Mouse (Mus musculus): Measurements from ENCODE around the gene Hmg20a. TPM values are rescaled to one million over a fixed set of nuclear protein-coding genes. Genes with fewer than 3 reads are reported as not detected.

Gene Hmg20a
- polyA plus RNA-seq (2012; rRNA removed) = 62.2 and 62.3 TPM in 2 replicates

DNA sequence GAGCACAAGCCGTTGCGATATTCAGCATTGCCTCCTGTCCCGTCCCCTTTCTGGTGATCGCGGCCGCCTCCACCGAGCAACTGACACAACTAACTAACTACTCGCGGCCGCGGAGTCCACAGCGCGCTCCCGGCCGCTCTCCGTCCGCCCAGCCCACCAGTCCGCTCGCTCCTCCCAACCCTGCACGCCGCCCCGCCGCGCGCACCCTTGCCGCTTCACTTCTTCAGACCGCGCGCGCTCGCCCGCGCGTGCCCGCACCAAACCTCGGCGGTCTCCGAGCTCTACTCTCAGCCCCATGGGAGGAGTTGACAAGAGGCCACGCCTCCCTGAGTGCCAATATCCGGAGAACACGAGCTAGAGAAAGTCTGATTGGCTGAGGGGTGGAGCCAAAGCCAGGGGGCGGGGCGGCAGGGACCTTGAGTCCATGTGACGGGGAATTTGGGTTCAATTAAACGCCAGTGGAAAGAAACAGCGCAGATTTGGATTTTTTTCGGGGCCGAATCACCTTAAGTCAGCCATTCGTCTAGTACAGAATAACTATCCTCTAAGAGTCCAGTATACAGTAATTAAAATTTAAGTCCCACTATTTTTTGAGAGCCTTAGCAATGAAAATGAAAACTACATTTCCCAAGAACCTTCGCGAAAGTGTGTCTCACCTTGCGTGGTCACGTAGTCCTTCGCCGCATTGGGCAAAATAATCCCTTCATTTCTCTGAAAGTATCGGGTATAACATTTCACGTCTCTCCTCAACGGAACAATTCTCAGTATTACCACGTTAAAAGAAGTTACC lies at the start of gene Hmg20a, which contains the start of gene Peak1:
Hmg20a (plus strand) TSS at position 662 of the 790 bp plus-strand sequence.
Peak1 (minus strand) TSS at position 120 of the 790 bp plus-strand sequence.
- Histone ChIP-seq H3K36me3 (ENCODE audit: control insufficient read depth, insufficient read depth, low read length) (no peaks in the 10 kb centered on the region), H3K27ac (ENCODE audit: control insufficient read depth, insufficient read depth, low read length) (peak within 1 kb of the TSS; percentile 95), H3K4me3 (ENCODE audit: control insufficient read depth, insufficient read depth, low read length) (peak within 1 kb of the TSS; percentile 65), H3K27me3 (ENCODE audit: control insufficient read depth, insufficient read depth, low read length) (no peaks in the 10 kb centered on the region), H3K4me1 (replicated peaks; ENCODE audit: control insufficient read depth, insufficient read depth, low read length) (peaks cover 12% of the 10 kb centered on the region; the same call in 1 of the 2 replicates)
- WGBS = under 1% methylated on average over 59 of the region's 59 CpGs
- peak; percentile 100 for DNase-seq
- TF ChIP-seq POLR2A (IDR thresholded peaks at IDR 0.05; ENCODE audit: control insufficient read depth, extremely low read depth, insufficient read depth, low read length, poor library complexity) (peak; percentile 64), CTCF (IDR thresholded peaks at IDR 0.05; ENCODE audit: borderline replicate concordance, control insufficient read depth, extremely low read depth, insufficient read depth, low read length, poor library complexity) (0 out of 2 replicates have a peak, but pooled peaks have one; percentile 53)

DNA sequence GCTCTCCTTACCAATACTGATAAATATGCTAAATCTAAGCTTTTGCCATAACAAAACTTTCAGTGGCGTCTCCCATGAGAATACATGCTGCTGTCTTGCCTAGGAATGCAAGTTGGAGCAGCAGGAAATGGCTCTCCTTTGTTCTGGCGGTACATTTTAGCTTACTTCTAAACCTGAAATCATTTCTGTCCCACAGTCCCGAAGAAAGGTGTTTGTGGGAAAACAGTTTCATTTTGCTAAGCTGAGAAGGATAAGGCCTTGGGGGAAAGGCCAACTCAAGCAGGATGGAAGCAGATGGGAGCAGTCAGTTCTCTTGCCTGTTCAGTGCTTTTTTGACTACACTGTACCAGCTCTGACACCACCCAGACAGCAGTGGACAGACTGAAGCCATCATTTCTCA lies 49.6 kb upstream of the Hmg20a start:
- Histone ChIP-seq H3K27ac (ENCODE audit: control insufficient read depth, insufficient read depth, low read length) (no peak overlapping the region), H3K4me3 (ENCODE audit: control insufficient read depth, insufficient read depth, low read length) (no peak overlapping the region), H3K27me3 (ENCODE audit: control insufficient read depth, insufficient read depth, low read length) (no peaks in the 10 kb centered on the region), H3K36me3 (ENCODE audit: control insufficient read depth, insufficient read depth, low read length) (no peaks in the 10 kb centered on the region), H3K4me1 (replicated peaks; ENCODE audit: control insufficient read depth, insufficient read depth, low read length) (no peaks in the 10 kb centered on the region)
- no peak for TF ChIP-seq CTCF (IDR thresholded peaks at IDR 0.05; ENCODE audit: borderline replicate concordance, control insufficient read depth, extremely low read depth, insufficient read depth, low read length, poor library complexity)
- no peak for TF ChIP-seq POLR2A (IDR thresholded peaks at IDR 0.05; ENCODE audit: control insufficient read depth, extremely low read depth, insufficient read depth, low read length, poor library complexity)
- no peak for DNase-seq
- WGBS = 91% methylated on average over 3 of the region's 3 CpGs

DNA sequence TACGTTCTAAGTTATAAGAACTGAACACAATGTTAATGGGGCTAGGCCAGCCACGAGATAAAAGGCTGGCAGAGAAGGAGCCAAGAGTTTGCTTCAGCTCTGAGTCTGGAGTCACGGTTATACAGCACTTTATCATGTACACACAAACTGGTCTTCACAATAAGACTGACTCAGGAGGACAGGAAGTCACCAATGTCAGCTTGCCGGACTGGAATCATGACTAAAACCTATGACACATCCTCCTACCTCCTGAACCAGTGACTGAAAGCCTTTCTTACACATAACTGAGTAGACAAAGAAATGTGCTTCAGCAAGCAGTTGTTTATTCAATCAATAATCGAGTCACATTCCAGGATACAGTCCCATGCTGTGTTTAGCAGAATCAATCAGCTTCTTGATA lies 47.7 kb upstream of the Hmg20a start:
- H3K4me1 ChIP-seq (replicated peaks; ENCODE audit: control insufficient read depth, insufficient read depth, low read length) = no peaks in the 10 kb centered on the region
- TF ChIP-seq CTCF (IDR thresholded peaks at IDR 0.05; ENCODE audit: borderline replicate concordance, control insufficient read depth, extremely low read depth, insufficient read depth, low read length, poor library complexity) = no peak
- no peak for TF ChIP-seq POLR2A (IDR thresholded peaks at IDR 0.05; ENCODE audit: control insufficient read depth, extremely low read depth, insufficient read depth, low read length, poor library complexity)
- 88% methylated on average over 5 of the region's 5 CpGs for WGBS
- H3K4me3 ChIP-seq (ENCODE audit: control insufficient read depth, insufficient read depth, low read length) = no peak overlapping the region
- no peaks in the 10 kb centered on the region for H3K27me3 ChIP-seq (ENCODE audit: control insufficient read depth, insufficient read depth, low read length)
- DNase-seq = no peak
- H3K36me3 ChIP-seq (ENCODE audit: control insufficient read depth, insufficient read depth, low read length) = no peaks in the 10 kb centered on the region
- no peak overlapping the region for H3K27ac ChIP-seq (ENCODE audit: control insufficient read depth, insufficient read depth, low read length)

DNA sequence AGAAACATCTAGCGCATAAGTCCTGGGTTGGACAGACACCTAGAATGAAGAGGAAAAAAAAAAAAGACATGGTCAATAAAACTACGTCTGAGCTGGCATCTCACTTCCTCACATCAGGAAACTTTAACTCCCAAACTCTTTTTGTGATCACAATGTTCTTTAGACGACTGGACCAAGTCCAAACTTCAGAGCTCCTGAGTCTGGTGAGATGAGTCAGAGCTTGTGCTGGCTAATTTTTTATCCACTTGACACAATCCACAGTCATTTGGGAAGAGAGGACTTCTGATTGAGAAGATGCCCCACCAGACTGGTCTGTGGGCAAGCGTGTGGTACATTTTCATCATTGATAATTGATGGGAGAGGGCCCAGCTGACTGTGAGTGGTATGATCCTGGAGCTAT lies 44.0 kb upstream of the Hmg20a start:
- TF ChIP-seq POLR2A (IDR thresholded peaks at IDR 0.05; ENCODE audit: control insufficient read depth, extremely low read depth, insufficient read depth, low read length, poor library complexity) (no peak), CTCF (IDR thresholded peaks at IDR 0.05; ENCODE audit: borderline replicate concordance, control insufficient read depth, extremely low read depth, insufficient read depth, low read length, poor library complexity) (no peak)
- Histone ChIP-seq H3K4me1 (replicated peaks; ENCODE audit: control insufficient read depth, insufficient read depth, low read length) (no peaks in the 10 kb centered on the region), H3K27ac (ENCODE audit: control insufficient read depth, insufficient read depth, low read length) (no peak overlapping the region), H3K4me3 (ENCODE audit: control insufficient read depth, insufficient read depth, low read length) (no peak overlapping the region), H3K36me3 (ENCODE audit: control insufficient read depth, insufficient read depth, low read length) (no peaks in the 10 kb centered on the region), H3K27me3 (ENCODE audit: control insufficient read depth, insufficient read depth, low read length) (no peaks in the 10 kb centered on the region)
- 80% methylated on average over 4 of the region's 4 CpGs for WGBS
- DNase-seq = no peak

DNA sequence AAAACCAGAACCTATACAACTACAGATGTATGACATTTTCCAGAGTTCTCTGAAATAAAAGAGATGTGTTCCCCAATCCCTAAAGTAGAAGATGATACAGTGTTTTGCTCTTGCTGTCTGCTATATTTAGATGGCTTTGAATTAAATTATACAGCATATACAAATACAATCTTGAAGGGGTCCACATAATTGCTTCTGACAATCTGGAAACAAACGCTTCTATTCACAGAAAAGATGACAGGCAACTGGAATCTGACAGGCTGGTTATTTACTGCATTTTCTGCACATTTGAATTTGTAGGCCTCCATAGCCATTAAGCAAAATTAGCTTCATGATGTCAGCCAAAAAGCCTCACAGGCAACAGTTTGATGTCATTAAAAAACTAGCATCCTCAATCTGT lies 35.6 kb upstream of the Hmg20a start:
- 98% methylated on average over 1 of the region's 1 CpGs for WGBS
- H3K27me3 ChIP-seq (ENCODE audit: control insufficient read depth, insufficient read depth, low read length) = no peaks in the 10 kb centered on the region

DNA sequence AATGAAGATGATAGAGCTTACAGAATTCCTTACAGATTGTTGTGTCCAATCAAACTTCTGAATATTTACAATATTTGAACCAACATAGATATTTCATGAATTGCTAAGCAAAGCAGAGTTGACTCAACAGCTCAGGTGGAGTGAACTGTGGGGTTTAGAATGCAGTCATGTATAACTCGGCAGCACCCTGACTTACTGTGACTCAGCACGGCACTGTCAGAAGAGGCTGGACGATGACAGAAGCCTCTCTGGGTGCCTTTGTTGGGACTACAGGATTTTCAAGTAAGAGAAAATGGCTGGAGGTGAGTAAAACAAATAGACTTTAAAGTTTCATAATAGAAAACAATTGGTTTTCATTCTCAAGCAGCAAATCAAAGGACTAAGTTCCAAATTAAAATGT lies 25.6 kb upstream of the Hmg20a start:
- Histone ChIP-seq H3K4me1 (replicated peaks; ENCODE audit: control insufficient read depth, insufficient read depth, low read length) (no peaks in the 10 kb centered on the region), H3K27ac (ENCODE audit: control insufficient read depth, insufficient read depth, low read length) (no peak overlapping the region), H3K36me3 (ENCODE audit: control insufficient read depth, insufficient read depth, low read length) (no peaks in the 10 kb centered on the region), H3K4me3 (ENCODE audit: control insufficient read depth, insufficient read depth, low read length) (no peak overlapping the region), H3K27me3 (ENCODE audit: control insufficient read depth, insufficient read depth, low read length) (no peaks in the 10 kb centered on the region)
- DNase-seq = no peak
- TF ChIP-seq POLR2A (IDR thresholded peaks at IDR 0.05; ENCODE audit: control insufficient read depth, extremely low read depth, insufficient read depth, low read length, poor library complexity) (no peak), CTCF (IDR thresholded peaks at IDR 0.05; ENCODE audit: borderline replicate concordance, control insufficient read depth, extremely low read depth, insufficient read depth, low read length, poor library complexity) (no peak)
- 93% methylated on average over 3 of the region's 3 CpGs for WGBS

More for the DNA sequence above, 35.6 kb upstream of the Hmg20a start:
- H3K4me3 ChIP-seq (ENCODE audit: control insufficient read depth, insufficient read depth, low read length) = no peak overlapping the region
- DNase-seq = no peak
- H3K36me3 ChIP-seq (ENCODE audit: control insufficient read depth, insufficient read depth, low read length) = no peaks in the 10 kb centered on the region
- H3K27ac ChIP-seq (ENCODE audit: control insufficient read depth, insufficient read depth, low read length) = no peak overlapping the region
- no peaks in the 10 kb centered on the region for H3K4me1 ChIP-seq (replicated peaks; ENCODE audit: control insufficient read depth, insufficient read depth, low read length)
- TF ChIP-seq POLR2A (IDR thresholded peaks at IDR 0.05; ENCODE audit: control insufficient read depth, extremely low read depth, insufficient read depth, low read length, poor library complexity) (no peak), CTCF (IDR thresholded peaks at IDR 0.05; ENCODE audit: borderline replicate concordance, control insufficient read depth, extremely low read depth, insufficient read depth, low read length, poor library complexity) (no peak)

Measured in thymus, adult 2 months (tissue).